Mouse (Mus musculus) kidney, adult 2 months (tissue): ENCODE data around the gene Tmem11.

Experiments used
- CTCF ChIP-seq: fragments of 200-500 bp; conservative IDR thresholded peaks from 2 replicates; pipeline ENCODE4 v1.5.1; 2011; ENCODE audit warnings: low read depth, mild to moderate bottlenecking, control low read depth, low read length, moderate library complexity, mixed read lengths; ENCODE audit not compliant: insufficient read depth, insufficient read length
- POLR2A ChIP-seq: fragments of 200-500 bp; IDR thresholded peaks from one replicate; pipeline ENCODE4 v1.6.1; 2011; ENCODE audit warnings: low read depth, low read length, control low read depth

DNA sequence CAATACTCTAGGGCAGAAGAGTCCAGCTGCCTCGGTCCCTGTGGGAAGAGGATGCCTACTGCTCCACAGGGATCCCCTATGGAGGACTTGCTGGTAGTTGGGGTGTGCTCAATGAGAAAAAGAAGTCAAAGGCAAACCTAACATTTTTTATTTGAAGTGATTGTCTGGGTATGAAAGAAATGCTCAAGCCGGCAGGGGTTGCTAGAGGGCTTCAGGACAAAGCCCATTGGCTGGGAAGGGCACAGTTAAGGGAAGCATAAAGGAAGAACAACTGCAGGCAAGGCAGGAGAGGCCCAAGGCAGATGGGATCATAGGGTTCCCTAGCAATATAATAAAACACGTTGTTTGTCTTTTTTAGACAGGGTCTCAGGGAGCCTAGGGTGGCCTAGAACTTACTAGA lies 29.0 kb upstream of the Tmem11 start:
- TF ChIP-seq CTCF (no peak; the same call in 1 of the 2 replicates), POLR2A (no peak)
